8 mouse cellular contexts compared by ENCODE assay signal in genomic region chr17:79354174-79354443, GRCm38 (mm10). TPM values are rescaled to one million over a fixed set of nuclear protein-coding genes. Genes with fewer than 3 reads are reported as not detected.
DNase-seq lines count a peak whose midpoint lies in the region; ATAC-seq and TF ChIP-seq lines count a peak whose summit lies in the region.

No protein-coding gene starts in this region.

- TF ChIP-seq CTCF in heart, adult 2 months (IDR thresholded peaks at IDR 0.05), result no peak
- no peak for TF ChIP-seq CTCF in thymus, adult 2 months (IDR thresholded peaks at IDR 0.05; ENCODE audit: borderline replicate concordance, control insufficient read depth, extremely low read depth, insufficient read depth, low read length, poor library complexity)

- intact Hi-C loops in heart, adult 2 months (cut with DNase I), result loop anchor here (2.0 to 5.0 kb wide), 3 partner anchors 17 to 182 kb away; no protein-coding TSS in a partner anchor

- H3K4me3 ChIP-seq in heart, adult 2 months, result peak overlapping the region; percentile 98
- H3K4me3 ChIP-seq in thymus, adult 2 months (ENCODE audit: control insufficient read depth, insufficient read depth, low read length), result peak overlapping the region; percentile 93
- H3K4me3 ChIP-seq in liver, embryonic 12.5 days, result peak overlapping the region; percentile 86

- DNase-seq in heart, adult 2 months, result no peak
- DNase-seq in heart, adult 8-10 months (ENCODE audit: low spot score), result no peak
- no peak for DNase-seq in thymus, adult 2 months
- no peak for DNase-seq in thymus, postnatal 25 days
- DNase-seq in T-cell, adult 2 months (ENCODE audit: low spot score), result no peak
- DNase-seq in left cerebral cortex, adult 8-10 months (ENCODE audit: low spot score in 2 of 2), result no peak

- peak overlapping the region; percentile 98 for H3K27ac ChIP-seq in heart, adult 2 months
- H3K27ac ChIP-seq in thymus, adult 2 months (ENCODE audit: control insufficient read depth, insufficient read depth, low read length), result peak overlapping the region; percentile 48
- H3K27ac ChIP-seq in liver, embryonic 12.5 days, result peak overlapping the region; percentile 91

- no peak for TF ChIP-seq EP300 in heart, adult 2 months (IDR thresholded peaks at IDR 0.05; ENCODE audit: insufficient read depth, low read depth, low read length)

- WGBS in heart, adult 2 months, result 0% methylated on average over 6 of the region's 6 CpGs
- WGBS in thymus, adult 2 months, result 0% methylated on average over 6 of the region's 6 CpGs
- WGBS in liver, embryonic 12.5 days (ENCODE audit: insufficient replicate concordance), result 1% methylated on average over 6 of the region's 6 CpGs

- no peak for ATAC-seq in liver, embryonic 12.5 days
- no peak for ATAC-seq in erythroid progenitor cell, adult 5-6 weeks (replicated peaks; ENCODE audit: low FRiP score, poor library complexity, severe bottlenecking)

- peaks cover 2% of the 10 kb centered on the region; the same call in 1 of the 2 replicates for H3K79me2 ChIP-seq in heart, adult 2 months (replicated peaks; ENCODE audit: control insufficient read depth, insufficient read depth, low read length)

- H3K9ac ChIP-seq in heart, adult 2 months (ENCODE audit: low read depth, low read length), result peak overlapping the region; percentile 90
- peak overlapping the region; percentile 95 for H3K9ac ChIP-seq in liver, embryonic 12.5 days

- H3K9me3 ChIP-seq in liver, embryonic 12.5 days (replicated peaks), result no peaks in the 10 kb centered on the region

- peaks cover 20% of the 10 kb centered on the region for H3K36me3 ChIP-seq in heart, adult 2 months (ENCODE audit: control insufficient read depth, insufficient read depth, low read length)
- H3K36me3 ChIP-seq in thymus, adult 2 months (ENCODE audit: control insufficient read depth, insufficient read depth, low read length), result no peaks in the 10 kb centered on the region
- H3K36me3 ChIP-seq in liver, embryonic 12.5 days, result peaks cover 28% of the 10 kb centered on the region

- no peak for TF ChIP-seq POLR2A in heart, adult 2 months (IDR thresholded peaks at IDR 0.05; ENCODE audit: insufficient read depth, low read depth, low read length)
- no peak for TF ChIP-seq POLR2A in thymus, adult 2 months (IDR thresholded peaks at IDR 0.05; ENCODE audit: control insufficient read depth, extremely low read depth, insufficient read depth, low read length, poor library complexity)

- H3K4me2 ChIP-seq in liver, embryonic 12.5 days, result peak overlapping the region; percentile 98

- peaks cover 10% of the 10 kb centered on the region for H3K4me1 ChIP-seq in heart, adult 2 months (ENCODE audit: control insufficient read depth, insufficient read depth, low read length)
- peaks cover 18% of the 10 kb centered on the region for H3K4me1 ChIP-seq in thymus, adult 2 months (replicated peaks; ENCODE audit: control insufficient read depth, insufficient read depth, low read length)
- peaks cover 58% of the 10 kb centered on the region for H3K4me1 ChIP-seq in liver, embryonic 12.5 days

- no peaks in the 10 kb centered on the region for H3K27me3 ChIP-seq in heart, adult 2 months (ENCODE audit: control insufficient read depth, insufficient read depth, low read length)
- H3K27me3 ChIP-seq in thymus, adult 2 months (ENCODE audit: control insufficient read depth, insufficient read depth, low read length), result no peaks in the 10 kb centered on the region
- H3K27me3 ChIP-seq in liver, embryonic 12.5 days (replicated peaks), result peaks cover 18% of the 10 kb centered on the region

RNA-seq across cellular contexts. Expression of gene Cdc42ep3, which starts 0.8 kb away (rescaled TPM):
- 10 to 100 TPM; 30.1 to 35.0 TPM for total RNA-seq in heart, adult 2 months (2021)
- polyA plus RNA-seq in heart, adult 2 months (2012; rRNA removed), result 16.7 and 25.9 TPM in 2 replicates
- total RNA-seq in heart, adult 8-10 months (2022), result 10 to 100 TPM; 26.6 to 36.4 (median 30.3) TPM
- polyA plus RNA-seq in thymus, adult 2 months (2012; rRNA removed), result 13.4 and 16.6 TPM in 2 replicates
- 61.1 and 64.3 TPM in 2 replicates for polyA plus RNA-seq in liver, embryonic 12.5 days (2016; fragmentation: Nextera tagmentation; extraction: Ambion mirVana)
- total RNA-seq in erythroid progenitor cell, adult 5-6 weeks (2015; ENCODE audit: low replicate concordance), result 70.6 and 89.3 TPM in 2 replicates
- total RNA-seq in erythroid progenitor cell, adult 5-6 weeks (2017; ENCODE audit: low replicate concordance), result 108 and 155 TPM in 2 replicates
- total RNA-seq in left cerebral cortex, adult 8-10 months (2022), result 10 to 100 TPM; 14.3 to 21.6 (median 19.5) TPM

Comparison
In these comparisons a context has a peak if more than half of its experiments do, and no peak if none do; other contexts are left out.
1. H3K27ac ChIP-seq: peak in every context shown above with its lines; median percentile 98 in heart, adult 2 months; 91 in liver, embryonic 12.5 days; 48 in thymus, adult 2 months.